Comparison of ENCODE assay signal across 24 mouse cellular contexts in the genomic region with DNA sequence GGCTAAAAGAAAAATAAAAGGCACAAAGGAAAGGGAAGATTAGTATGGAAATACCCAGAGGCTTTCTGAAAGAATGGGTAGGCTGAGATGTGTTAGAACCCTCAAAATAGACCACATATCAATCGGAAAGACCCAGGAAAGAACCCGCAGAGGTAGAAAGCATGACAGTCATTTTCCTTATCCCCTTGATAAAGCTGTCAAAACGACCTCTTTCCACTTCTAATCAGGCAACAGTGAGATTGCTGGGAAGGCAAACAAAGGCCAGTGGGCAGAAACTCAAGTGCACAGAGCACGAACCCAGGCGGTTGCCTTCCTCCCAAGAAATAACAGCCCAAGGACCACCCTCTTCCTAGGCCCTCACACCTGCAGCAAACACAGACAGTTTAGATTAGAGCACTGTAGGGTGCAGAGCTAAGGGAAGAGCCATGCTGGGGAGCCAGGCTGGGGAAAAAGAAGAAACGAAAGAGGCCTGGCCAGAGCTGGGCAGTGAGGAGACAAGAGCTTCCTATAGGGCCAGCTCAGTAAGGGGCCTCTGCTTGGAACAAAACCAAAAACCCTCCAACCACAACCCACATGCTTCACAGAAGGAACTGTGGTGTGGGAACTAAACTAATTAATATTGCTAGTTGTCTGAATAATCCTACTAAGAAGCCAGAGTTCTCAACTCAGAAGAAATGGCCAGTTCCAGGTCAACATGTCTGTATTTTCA. TPM values are rescaled to one million over a fixed set of nuclear protein-coding genes. Genes with fewer than 3 reads are reported as not detected.
DNase-seq lines count a peak whose midpoint lies in the region; ATAC-seq and TF ChIP-seq lines count a peak whose summit lies in the region.
"Had no signal": no experiment of that assay in that cellular context is flagged by ENCODE, and none has a peak within 500 bp of the region (broad histone marks: within the 10 kb centered on the region; RNA-seq: fewer than 3 reads in every experiment).

No protein-coding gene starts in this region.

- peak overlapping the region; percentile 80 for H3K27ac ChIP-seq in heart, embryonic 13.5 days (replicated peaks)
- H3K27ac ChIP-seq in kidney, embryonic 16.5 days (ENCODE audit: low read length): peak overlapping the region; percentile 69
- H3K27ac ChIP-seq: embryonic facial prominence, embryonic 15.5 days; forebrain, embryonic 10.5 days; limb, embryonic 15.5 days; midbrain, embryonic 13.5 days; neural tube, embryonic 15.5 days had no signal

- peaks cover 46% of the 10 kb centered on the region for H3K36me3 ChIP-seq in heart, embryonic 13.5 days
- H3K36me3 ChIP-seq in kidney, embryonic 16.5 days (ENCODE audit: insufficient read depth, low read length): peaks cover 27% of the 10 kb centered on the region

- CTCF ChIA-PET in Patski (lab: Charles Lee): interaction anchor here (1.0 to 1.3 kb wide), 2 partner anchors 10 to 12 kb away, joined by 3 to 5 read pairs; no protein-coding TSS in a partner anchor

- no peak for DNase-seq in heart, adult 18-20 months
- DNase-seq in kidney, postnatal 10 days: no peak
- peak; percentile 83 for DNase-seq in Patski (ENCODE audit: low read depth, low spot score)
- no peak for DNase-seq in embryo, embryonic 10.5 days (ENCODE audit: low spot score)
- DNase-seq in embryo, embryonic 11 days: no peak
- DNase-seq: adrenal gland, postnatal 36 days; B cell, adult 2 months; cerebellum, adult 9-10 months; gastrocnemius, postnatal 10 days; lung, adult 18-20 months; thymus, adult 2 months had no signal

- TF ChIP-seq CTCF in Patski (IDR thresholded peaks at IDR 0.05): no peak

- WGBS in heart, embryonic 13.5 days: 14% methylated on average over 6 of the region's 6 CpGs
- WGBS in kidney, embryonic 16.5 days: 79% methylated on average over 6 of the region's 6 CpGs

- H3K4me2 ChIP-seq in heart, embryonic 13.5 days: peak overlapping the region; percentile 26
- H3K4me2 ChIP-seq in kidney, embryonic 16.5 days (replicated peaks; ENCODE audit: low read depth, low read length): no peak overlapping the region
- H3K4me2 ChIP-seq: embryonic facial prominence, embryonic 15.5 days; limb, embryonic 15.5 days; midbrain, embryonic 13.5 days; neural tube, embryonic 15.5 days had no signal

- peaks cover 78% of the 10 kb centered on the region for H3K4me1 ChIP-seq in heart, embryonic 13.5 days
- H3K4me1 ChIP-seq in kidney, embryonic 16.5 days (ENCODE audit: insufficient read depth, low read length): peaks cover 12% of the 10 kb centered on the region; the same call in 1 of the 2 replicates
- H3K4me1 ChIP-seq: limb, embryonic 15.5 days had no signal

- in situ Hi-C loops in Patski (cut with MboI; ENCODE audit: low pct_unique_long_range_greater_than_20kb): loop anchor here (10.0 kb wide), 1 partner anchor 334 kb away; no protein-coding TSS in a partner anchor

- H3K9me3 ChIP-seq in heart, embryonic 13.5 days: no peaks in the 10 kb centered on the region
- no peaks in the 10 kb centered on the region for H3K9me3 ChIP-seq in kidney, embryonic 16.5 days (ENCODE audit: low read length)
- H3K9me3 ChIP-seq: embryonic facial prominence, embryonic 15.5 days; forebrain, embryonic 10.5 days; limb, embryonic 15.5 days; midbrain, embryonic 13.5 days; neural tube, embryonic 15.5 days had no signal

- no peaks in the 10 kb centered on the region for H3K27me3 ChIP-seq in heart, embryonic 13.5 days (replicated peaks)
- no peaks in the 10 kb centered on the region for H3K27me3 ChIP-seq in kidney, embryonic 16.5 days (ENCODE audit: insufficient read depth, low read length)
- no peaks in the 10 kb centered on the region for H3K27me3 ChIP-seq in Patski
- H3K27me3 ChIP-seq: embryonic facial prominence, embryonic 15.5 days; limb, embryonic 15.5 days; midbrain, embryonic 13.5 days; neural tube, embryonic 15.5 days had no signal

- POLR2A ChIA-PET in Patski (lab: Charles Lee): no interaction called here

- H3K9ac ChIP-seq in heart, embryonic 13.5 days: peak overlapping the region; percentile 33; the same call in 1 of the 2 replicates
- no peak overlapping the region for H3K9ac ChIP-seq in kidney, embryonic 16.5 days (replicated peaks; ENCODE audit: low read length)
- H3K9ac ChIP-seq: embryonic facial prominence, embryonic 15.5 days; limb, embryonic 15.5 days; midbrain, embryonic 13.5 days; neural tube, embryonic 15.5 days had no signal

- no peak overlapping the region for H3K4me3 ChIP-seq in heart, embryonic 13.5 days
- H3K4me3 ChIP-seq in kidney, embryonic 16.5 days (ENCODE audit: low read length): no peak overlapping the region
- H3K4me3 ChIP-seq: embryonic facial prominence, embryonic 15.5 days; forebrain, embryonic 10.5 days; limb, embryonic 15.5 days; midbrain, embryonic 13.5 days; myocyte; neural tube, embryonic 15.5 days had no signal

- ATAC-seq in heart, embryonic 13.5 days (ENCODE audit: extremely low read depth, insufficient number of reproducible peaks, low FRiP score, low TSS enrichment): 0 out of 2 replicates have a peak, but pooled peaks have one; percentile 12
- ATAC-seq in kidney, embryonic 16.5 days (ENCODE audit: low FRiP score, low TSS enrichment): no peak
- ATAC-seq in Patski: peak; percentile 41
- peak; percentile 67 for ATAC-seq in megakaryocyte, adult 5-6 weeks (ENCODE audit: poor library complexity, severe bottlenecking)
- ATAC-seq: midbrain, embryonic 13.5 days had no signal

RNA-seq across cellular contexts. Expression of a gene that starts 9.3 kb away (rescaled TPM):
- 58.3 and 64.7 TPM in 2 replicates for polyA plus RNA-seq in heart, embryonic 13.5 days (2015; fragmentation: Nextera tagmentation; extraction: Ambion mirVana)
- total RNA-seq in heart, adult 18-20 months (2021): 10 to 100 TPM; 31.1 to 32.8 TPM
- polyA plus RNA-seq in kidney, embryonic 16.5 days (2015; fragmentation: Nextera tagmentation; extraction: Ambion mirVana): 91.1 and 92.2 TPM in 2 replicates
- 82.3 TPM for polyA plus RNA-seq in Patski (2021)
- 45.8 and 46.8 TPM in 2 replicates for total RNA-seq in megakaryocyte, adult 5-6 weeks (2015)
- total RNA-seq in megakaryocyte, adult 5-6 weeks (2017): 45.5 and 51.8 TPM in 2 replicates

RNA-seq across cellular contexts. Expression of a gene that starts 39.1 kb away (rescaled TPM):
- polyA plus RNA-seq in heart, embryonic 13.5 days (2015; fragmentation: Nextera tagmentation; extraction: Ambion mirVana): not detected in 2 replicates
- not detected for total RNA-seq in heart, adult 18-20 months (2021)
- polyA plus RNA-seq in kidney, embryonic 16.5 days (2015; fragmentation: Nextera tagmentation; extraction: Ambion mirVana): not detected in 2 replicates
- not detected for polyA plus RNA-seq in Patski (2021)
- total RNA-seq in megakaryocyte, adult 5-6 weeks (2015): not detected in 2 replicates
- not detected in 2 replicates for total RNA-seq in megakaryocyte, adult 5-6 weeks (2017)
- total RNA-seq: gastrocnemius, postnatal 10 days; hematopoietic stem cell, adult 5-6 weeks had no signal
- polyA plus RNA-seq: forebrain, embryonic 10.5 days had no signal

RNA-seq across cellular contexts. Expression of a gene that starts 49.7 kb away (rescaled TPM):
- polyA plus RNA-seq in heart, embryonic 13.5 days (2015; fragmentation: Nextera tagmentation; extraction: Ambion mirVana): not detected in 2 replicates
- total RNA-seq in heart, adult 18-20 months (2021): not detected
- polyA plus RNA-seq in kidney, embryonic 16.5 days (2015; fragmentation: Nextera tagmentation; extraction: Ambion mirVana): not detected in 2 replicates
- not detected for polyA plus RNA-seq in Patski (2021)
- total RNA-seq in megakaryocyte, adult 5-6 weeks (2015): not detected in 2 replicates
- not detected in 2 replicates for total RNA-seq in megakaryocyte, adult 5-6 weeks (2017)
- total RNA-seq: adrenal gland, postnatal 36 days; gastrocnemius, postnatal 10 days; hematopoietic stem cell, adult 5-6 weeks; layer of hippocampus, postnatal 14 days; left cerebral cortex, postnatal 10 days had no signal
- polyA plus RNA-seq: embryonic facial prominence, embryonic 15.5 days; forebrain, embryonic 10.5 days; frontal cortex, adult 2 months; limb, embryonic 15.5 days; midbrain, embryonic 13.5 days; myocyte; neural tube, embryonic 15.5 days; thymus, adult 2 months had no signal
